Mouse (Mus musculus) MEL (cell line): ENCODE data around the gene Kif26b. TPM values are rescaled to one million over a fixed set of nuclear protein-coding genes. Genes with fewer than 3 reads are reported as not detected.

Source experiments
- DNase-seq: peaks from one replicate; pipeline ENCODE4 v3.0.0; 2011; ENCODE audit warnings: low read depth, low spot score
- H3K27ac ChIP-seq: 2 replicates; pipeline ENCODE4 v1.5.1; 2012; ENCODE audit warnings: low read depth, mild to moderate bottlenecking, control low read depth, low read length, moderate library complexity; ENCODE audit not compliant: control insufficient read depth
- H3K27me3 ChIP-seq, 2 experiments: fragments of 150-350 bp in 1 of 2; sonication (generic) in 1 of 2; 2 replicates each; pipeline ENCODE4 v1.6.1; 2012; ENCODE audit warnings: low read length in 2 of 2, mild to moderate bottlenecking in 2 of 2, improper control_type of control experiment in 1 of 2, moderate library complexity in 1 of 2; ENCODE audit not compliant: insufficient read depth in 2 of 2, control insufficient read depth in 1 of 2
- H3K36me3 ChIP-seq, 2 experiments: 2 replicates each; pipeline ENCODE4 v1.6.1; 2012 to 2014; ENCODE audit warnings: low read length in 2 of 2, improper control_type of control experiment in 1 of 2, inconsistent platforms in 1 of 2, mild to moderate bottlenecking in 1 of 2; ENCODE audit not compliant: insufficient read depth in 2 of 2, control insufficient read depth in 1 of 2
- H3K4me1 ChIP-seq, 2 experiments: fragments of 150-350 bp in 1 of 2; sonication (generic) in 1 of 2; 2 replicates each; pipeline ENCODE4 v1.6.1; 2012; ENCODE audit warnings: low read length in 2 of 2, improper control_type of control experiment in 1 of 2, mild to moderate bottlenecking in 1 of 2; ENCODE audit not compliant: insufficient read depth in 2 of 2, control insufficient read depth in 1 of 2
- H3K4me3 ChIP-seq, 2 experiments: fragments of 150-350 bp in 1 of 2; sonication (generic) in 1 of 2; 2 replicates each; pipeline ENCODE4 v1.5.1; 2012; ENCODE audit warnings: low read depth in 2 of 2, low read length in 2 of 2, mild to moderate bottlenecking in 2 of 2, moderate library complexity in 2 of 2, control low read depth in 1 of 2, improper control_type of control experiment in 1 of 2; ENCODE audit not compliant: control insufficient read depth in 1 of 2, insufficient read depth in 1 of 2
- H3K79me2 ChIP-seq: 2 replicates; pipeline ENCODE4 v1.6.1; 2012; ENCODE audit warnings: mild to moderate bottlenecking, low read length, moderate library complexity; ENCODE audit not compliant: control insufficient read depth, poor library complexity, insufficient read depth
- H3K9ac ChIP-seq: 2 replicates; pipeline ENCODE4 v1.6.1; 2012; ENCODE audit warnings: low read depth, mild to moderate bottlenecking, control low read depth, low read length, moderate library complexity; ENCODE audit not compliant: control insufficient read depth, poor library complexity, severe bottlenecking
- H3K9me3 ChIP-seq: fragments of 150-350 bp; sonication (generic); replicated peaks from 2 replicates; pipeline ENCODE4 v1.6.1; 2012; ENCODE audit warnings: mild to moderate bottlenecking, low read length, improper control_type of control experiment, moderate library complexity; ENCODE audit not compliant: insufficient read depth
- BHLHE40 ChIP-seq: IDR thresholded peaks from 2 replicates; pipeline ENCODE4 v1.6.1; 2012; ENCODE audit warnings: low read depth, mild to moderate bottlenecking, inconsistent platforms, low read length, improper control_type of control experiment, borderline replicate concordance
- CHD1 ChIP-seq: IDR thresholded peaks from 2 replicates; pipeline ENCODE4 v1.6.1; 2012; ENCODE audit warnings: low read depth, mild to moderate bottlenecking, inconsistent platforms, low read length, improper control_type of control experiment
- CHD2 ChIP-seq: IDR thresholded peaks from 2 replicates; pipeline ENCODE4 v1.6.1; 2011; ENCODE audit warnings: low read length, improper control_type of control experiment
- CTCF ChIP-seq, 3 experiments: IDR thresholded peaks in 2 of 3; conservative IDR thresholded peaks in 1 of 3; 2 replicates each; pipeline ENCODE4 v1.5.1; 2011 to 2012; ENCODE audit warnings: low read length in 3 of 3, low read depth in 2 of 3, mild to moderate bottlenecking in 2 of 3, improper control_type of control experiment in 1 of 3, inconsistent platforms in 1 of 3, mixed read lengths in 1 of 3, moderate library complexity in 1 of 3; ENCODE audit not compliant: control insufficient read depth in 1 of 3, insufficient read depth in 1 of 3, poor library complexity in 1 of 3, severe bottlenecking in 1 of 3
- E2F4 ChIP-seq: IDR thresholded peaks from 2 replicates; pipeline ENCODE4 v1.6.1; 2011; ENCODE audit warnings: low read depth, low read length, improper control_type of control experiment, borderline replicate concordance
- ELF1 ChIP-seq: IDR thresholded peaks from 2 replicates; pipeline ENCODE4 v1.6.1; 2014; ENCODE audit warnings: low read depth, mild to moderate bottlenecking, inconsistent platforms, low read length, improper control_type of control experiment, moderate library complexity
- EP300 ChIP-seq, 2 experiments: IDR thresholded peaks; 2 replicates each; pipeline ENCODE4 v1.6.1; 2011; ENCODE audit warnings: improper control_type of control experiment in 2 of 2, low read length in 2 of 2, low read depth in 1 of 2, mild to moderate bottlenecking in 1 of 2
- ETS1 ChIP-seq: IDR thresholded peaks from 2 replicates; pipeline ENCODE4 v1.6.1; 2012; ENCODE audit warnings: low read depth, mild to moderate bottlenecking, inconsistent platforms, low read length, improper control_type of control experiment, moderate library complexity
- GABPA ChIP-seq: IDR thresholded peaks from 2 replicates; pipeline ENCODE4 v1.6.1; 2012; ENCODE audit warnings: low read depth, mild to moderate bottlenecking, inconsistent platforms, low read length, improper control_type of control experiment, moderate library complexity
- GATA1 ChIP-seq: IDR thresholded peaks from 2 replicates; pipeline ENCODE4 v1.6.1; 2011; ENCODE audit warnings: low read depth, low read length, improper control_type of control experiment
- HCFC1 ChIP-seq: IDR thresholded peaks from 2 replicates; pipeline ENCODE4 v1.6.1; 2012; ENCODE audit warnings: low read depth, mild to moderate bottlenecking, inconsistent platforms, low read length, improper control_type of control experiment, moderate library complexity
- JUND ChIP-seq: IDR thresholded peaks from 2 replicates; pipeline ENCODE4 v1.6.1; 2011; ENCODE audit warnings: low read depth, mild to moderate bottlenecking, improper control_type of control experiment, low read length
- KAT2A ChIP-seq: conservative IDR thresholded peaks from 2 replicates; pipeline ENCODE4 v1.6.1; 2012; ENCODE audit warnings: low read depth, low read length, improper control_type of control experiment, inconsistent platforms
- MAFK ChIP-seq: IDR thresholded peaks from 2 replicates; pipeline ENCODE4 v1.6.1; 2011; ENCODE audit warnings: low read depth, mild to moderate bottlenecking, low read length, improper control_type of control experiment, borderline replicate concordance
- MAX ChIP-seq: IDR thresholded peaks from 2 replicates; pipeline ENCODE4 v1.6.1; 2011; ENCODE audit warnings: low read length, improper control_type of control experiment
- MAZ ChIP-seq: IDR thresholded peaks from 2 replicates; pipeline ENCODE4 v1.6.1; 2012; ENCODE audit warnings: low read depth, mild to moderate bottlenecking, inconsistent platforms, low read length, improper control_type of control experiment
- MEF2A ChIP-seq: IDR thresholded peaks from 2 replicates; pipeline ENCODE4 v1.6.1; 2014; ENCODE audit warnings: low read depth, mild to moderate bottlenecking, inconsistent platforms, low read length, improper control_type of control experiment; ENCODE audit not compliant: poor library complexity, insufficient replicate concordance, severe bottlenecking; ENCODE audit errors: extremely low read depth
- MXI1 ChIP-seq: IDR thresholded peaks from 2 replicates; pipeline ENCODE4 v1.6.1; 2011; ENCODE audit warnings: mild to moderate bottlenecking, low read depth, low read length, improper control_type of control experiment
- MYB ChIP-seq: IDR thresholded peaks from 2 replicates; pipeline ENCODE4 v1.6.1; 2011; ENCODE audit warnings: mild to moderate bottlenecking, low read depth, low read length, improper control_type of control experiment
- MYC ChIP-seq: IDR thresholded peaks from 2 replicates; pipeline ENCODE4 v1.6.1; 2011; ENCODE audit warnings: low read depth, mild to moderate bottlenecking, low read length, improper control_type of control experiment, moderate library complexity
- NELFE ChIP-seq: IDR thresholded peaks from 2 replicates; pipeline ENCODE4 v1.6.1; 2011; ENCODE audit warnings: low read depth, low read length, improper control_type of control experiment
- NRF1 ChIP-seq: IDR thresholded peaks from 2 replicates; pipeline ENCODE4 v1.6.1; 2014; ENCODE audit warnings: low read depth, mild to moderate bottlenecking, inconsistent platforms, low read length, improper control_type of control experiment, moderate library complexity; ENCODE audit not compliant: poor library complexity, insufficient read depth, severe bottlenecking
- POLR2AphosphoS2 ChIP-seq: IDR thresholded peaks from 2 replicates; pipeline ENCODE4 v1.6.1; 2011; ENCODE audit warnings: low read length, improper control_type of control experiment
- POLR2AphosphoS5 ChIP-seq: IDR thresholded peaks from 2 replicates; pipeline ENCODE4 v1.6.1; 2012; ENCODE audit warnings: low read depth, borderline replicate concordance, mild to moderate bottlenecking, inconsistent platforms, low read length, moderate library complexity, mixed read lengths
- RAD21 ChIP-seq: IDR thresholded peaks from 2 replicates; pipeline ENCODE4 v1.6.1; 2011; ENCODE audit warnings: mild to moderate bottlenecking, low read depth, low read length, improper control_type of control experiment
- RCOR1 ChIP-seq: IDR thresholded peaks from 2 replicates; pipeline ENCODE4 v1.6.1; 2012; ENCODE audit warnings: low read depth, mild to moderate bottlenecking, inconsistent platforms, low read length, improper control_type of control experiment
- SIN3A ChIP-seq: IDR thresholded peaks from 2 replicates; pipeline ENCODE4 v1.6.1; 2012; ENCODE audit warnings: low read length, improper control_type of control experiment, inconsistent platforms
- TCF12 ChIP-seq: IDR thresholded peaks from 2 replicates; pipeline ENCODE4 v1.6.1; 2014; ENCODE audit warnings: low read depth, mild to moderate bottlenecking, inconsistent platforms, low read length, improper control_type of control experiment, moderate library complexity
- UBTF ChIP-seq: IDR thresholded peaks from 2 replicates; pipeline ENCODE4 v1.6.1; 2012; ENCODE audit warnings: low read depth, mild to moderate bottlenecking, inconsistent platforms, low read length, improper control_type of control experiment, moderate library complexity, borderline replicate concordance; ENCODE audit not compliant: insufficient read depth
- USF1 ChIP-seq: IDR thresholded peaks from 2 replicates; pipeline ENCODE4 v1.6.1; 2014; ENCODE audit warnings: low read depth, mild to moderate bottlenecking, inconsistent platforms, low read length, improper control_type of control experiment, moderate library complexity
- USF2 ChIP-seq, 2 experiments: IDR thresholded peaks; 2 replicates each; pipeline ENCODE4 v1.6.1; 2011 to 2012; ENCODE audit warnings: improper control_type of control experiment in 2 of 2, low read length in 2 of 2, borderline replicate concordance in 1 of 2, inconsistent platforms in 1 of 2, low read depth in 1 of 2, mild to moderate bottlenecking in 1 of 2; ENCODE audit not compliant: insufficient read depth in 1 of 2
- ZC3H11A ChIP-seq: IDR thresholded peaks from 2 replicates; pipeline ENCODE4 v1.6.1; 2012; ENCODE audit warnings: low read depth, mild to moderate bottlenecking, inconsistent platforms, low read length, improper control_type of control experiment
- ZKSCAN1 ChIP-seq: IDR thresholded peaks from 2 replicates; pipeline ENCODE4 v1.6.1; 2012; ENCODE audit warnings: low read depth, mild to moderate bottlenecking, inconsistent platforms, low read length, improper control_type of control experiment, moderate library complexity
- ZMIZ1 ChIP-seq: IDR thresholded peaks from 2 replicates; pipeline ENCODE4 v1.6.1; 2012; ENCODE audit warnings: low read depth, mild to moderate bottlenecking, inconsistent platforms, low read length, improper control_type of control experiment, moderate library complexity
- ZNF384 ChIP-seq: IDR thresholded peaks from 2 replicates; pipeline ENCODE4 v1.6.1; 2012; ENCODE audit warnings: low read depth, mild to moderate bottlenecking, inconsistent platforms, low read length, improper control_type of control experiment
- polyA plus RNA-seq, 2 experiments: library from polyadenylated mRNA; stranded (reverse) in 1 of 2; unstranded in 1 of 2; fragments of >175 nt in 1 of 2; fragments of >200 nt in 1 of 2; gene quantifications; 2 replicates each; pipeline versions ENCODE4 v1.2.1 to v1.2.4; 2012; ENCODE audit warnings: low replicate concordance in 2 of 2, low read depth in 1 of 2; ENCODE audit not compliant: insufficient read length in 2 of 2, insufficient read depth in 1 of 2, missing spikeins in 1 of 2
- total RNA-seq: library from RNA; depleted of rRNA; stranded (reverse); fragments of 300-350 nt; gene quantifications from 2 replicates; pipeline ENCODE4 v1.2.3, GENCODE M21; 2012

Gene Kif26b
- total and polyA plus RNA-seq, 3 experiments: 0.08 to 0.50 TPM; not detected in 1

GRCm38 (mm10) chr1:178712189-178712873 lies 183.4 kb downstream of the Kif26b start:
- peaks cover 0 to 56% of the 10 kb centered on the region in 2 experiments; a peak in 2 of 4 replicates for H3K36me3 ChIP-seq
- no peaks in the 10 kb centered on the region for H3K9me3 ChIP-seq
- no peaks in the 10 kb centered on the region for H3K79me2 ChIP-seq
- H3K4me1 ChIP-seq: peaks cover 38 to 60% of the 10 kb centered on the region in 2 experiments
- H3K27me3 ChIP-seq: no peaks in the 10 kb centered on the region
- peak; percentile 96 for DNase-seq
- H3K9ac ChIP-seq: peak overlapping the region; percentile 35
- peak overlapping the region; percentile 99 for H3K27ac ChIP-seq
- peak overlapping the region in 1 of 2 experiments; percentile 14; a peak in 2 of 4 replicates for H3K4me3 ChIP-seq
- TF ChIP-seq MAZ: peak; percentile 89
- 0 out of 2 replicates have a peak, but pooled peaks have one; percentile 61 for TF ChIP-seq MYC
- TF ChIP-seq HCFC1: peak; percentile 44; the same call in 1 of the 2 replicates
- peak; percentile 90 for TF ChIP-seq ETS1
- no peak for TF ChIP-seq ZC3H11A
- no peak for TF ChIP-seq CTCF (IDR thresholded peaks at IDR 0.05 in 2 of 3, conservative IDR thresholded peaks at IDR 0.05 in 1 of 3; ENCODE audit: control insufficient read depth in 1 of 3, insufficient read depth in 1 of 3, low read depth in 2 of 3, low read length in 3 of 3, poor library complexity in 1 of 3, severe bottlenecking in 1 of 3)
- no peak; the same call in 1 of the 2 replicates for TF ChIP-seq CHD2
- TF ChIP-seq ELF1: no peak
- TF ChIP-seq UBTF: no peak
- TF ChIP-seq POLR2AphosphoS5: no peak
- no peak for TF ChIP-seq NRF1
- TF ChIP-seq RCOR1: peak; percentile 93
- TF ChIP-seq MYB: peak; percentile 95
- peak; percentile 61; the same call in 1 of the 2 replicates for TF ChIP-seq BHLHE40
- peak; percentile 97 for TF ChIP-seq TCF12
- TF ChIP-seq ZNF384: no peak
- no peak for TF ChIP-seq USF2 (IDR thresholded peaks at IDR 0.05; ENCODE audit: borderline replicate concordance in 1 of 2, insufficient read depth in 1 of 2, low read depth in 1 of 2, low read length in 2 of 2)
- 0 out of 2 replicates have a peak, but pooled peaks have one; percentile 38 for TF ChIP-seq MAFK
- TF ChIP-seq JUND: no peak
- peak; percentile 51 for TF ChIP-seq NELFE
- TF ChIP-seq GABPA: no peak
- no peak for TF ChIP-seq MEF2A
- no peak for TF ChIP-seq E2F4
- TF ChIP-seq POLR2AphosphoS2: peak; percentile 67
- TF ChIP-seq MAX: no peak
- TF ChIP-seq RAD21: no peak
- TF ChIP-seq MXI1: peak; percentile 63
- peak; percentile 86 for TF ChIP-seq SIN3A
- TF ChIP-seq ZKSCAN1: no peak
- no peak for TF ChIP-seq USF1
- no peak for TF ChIP-seq KAT2A
- peak; percentile 87 for TF ChIP-seq ZMIZ1
- TF ChIP-seq CHD1: no peak
- peak; percentile 99 for TF ChIP-seq GATA1
- TF ChIP-seq EP300 (IDR thresholded peaks at IDR 0.05; ENCODE audit: low read depth in 1 of 2, low read length in 2 of 2): peak; percentile 94 to 96
